Mouse (Mus musculus) hindbrain, embryonic 12.5 days (tissue): Measurements from ENCODE around the gene Rpl7a. TPM values are rescaled to one million over a fixed set of nuclear protein-coding genes. Genes with fewer than 3 reads are reported as not detected.

Experiments used
- ATAC-seq: fragments of 200-750 bp; cut with Nextera tagmentation; 2 replicates; pipeline ENCODE4 v1.8.0; 2017; ENCODE audit warnings: moderate TSS enrichment; ENCODE audit not compliant: low FRiP score
- H3K27ac ChIP-seq: fragments of 300-500 bp; sonication (generic); 2 replicates; pipeline ENCODE4 v1.5.1; 2016; ENCODE audit warnings: mild to moderate bottlenecking
- H3K27me3 ChIP-seq: fragments of 300-500 bp; sonication (generic); 2 replicates; pipeline ENCODE4 v1.6.1; 2016; ENCODE audit warnings: mild to moderate bottlenecking
- H3K36me3 ChIP-seq: fragments of 300-500 bp; sonication (generic); 2 replicates; pipeline ENCODE4 v1.6.1; 2016; ENCODE audit warnings: mild to moderate bottlenecking
- H3K4me1 ChIP-seq: fragments of 300-500 bp; sonication (generic); 2 replicates; pipeline ENCODE4 v1.6.1; 2016
- H3K4me2 ChIP-seq: fragments of 300-500 bp; sonication (generic); replicated peaks from 2 replicates; pipeline ENCODE4 v1.6.1; 2016; ENCODE audit warnings: mild to moderate bottlenecking
- H3K4me3 ChIP-seq: fragments of 300-500 bp; sonication (generic); 2 replicates; pipeline ENCODE4 v1.5.1; 2016; ENCODE audit warnings: mild to moderate bottlenecking
- H3K9ac ChIP-seq: fragments of 300-500 bp; sonication (generic); 2 replicates; pipeline ENCODE4 v1.6.1; 2016; ENCODE audit warnings: mild to moderate bottlenecking, moderate library complexity
- H3K9me3 ChIP-seq: fragments of 300-500 bp; sonication (generic); replicated peaks from 2 replicates; pipeline ENCODE4 v1.6.1; 2016; ENCODE audit warnings: mild to moderate bottlenecking
- WGBS: fragments of 180-500 bp; shearing (Covaris S2); methylation state at CpG from one replicate; pipeline ENCODE4 v1.1.7; 2016; 5-methylcytosine and 5-hydroxymethylcytosine counted together
- polyA plus RNA-seq: library from polyadenylated mRNA; unstranded; fragments of >200 nt; fragmentation: Nextera tagmentation; extraction: Ambion mirVana; gene quantifications from 2 replicates; pipeline ENCODE4 v1.2.1, GENCODE M21; 2016

The Rpl7a gene
- polyA plus RNA-seq, 1 experiment from 2014 or later: 470 TPM

DNA sequence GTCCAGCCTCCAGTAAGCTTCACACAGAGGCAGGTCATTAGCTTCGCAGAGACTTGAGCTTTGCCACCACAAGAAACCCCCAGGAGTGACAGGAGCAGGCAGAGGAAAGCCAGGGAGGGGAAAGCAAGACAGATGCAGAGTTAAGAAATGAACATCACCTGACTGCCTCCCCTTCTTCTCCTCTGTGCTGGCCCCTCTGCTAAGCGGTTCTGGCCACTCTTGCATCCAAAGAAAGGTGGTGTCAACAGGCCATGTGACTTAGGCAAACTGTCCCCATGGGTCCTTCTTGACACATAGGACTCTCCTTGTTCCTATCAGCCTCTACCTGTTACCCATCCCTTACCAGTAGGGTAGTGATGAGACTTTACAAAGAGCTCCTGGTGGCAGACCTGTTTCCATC, 4.6 kb upstream of the Rpl7a start:
- H3K27me3 ChIP-seq: no peaks in the 10 kb centered on the region
- H3K4me3 ChIP-seq: no peak overlapping the region
- H3K4me2 ChIP-seq: no peak overlapping the region
- no peak overlapping the region for H3K27ac ChIP-seq
- ATAC-seq: no peak
- peaks cover 33% of the 10 kb centered on the region for H3K36me3 ChIP-seq
- 88% methylated on average over 2 of the region's 2 CpGs for WGBS
- no peaks in the 10 kb centered on the region for H3K9me3 ChIP-seq
- H3K4me1 ChIP-seq: peaks cover 41% of the 10 kb centered on the region
- H3K9ac ChIP-seq: no peak overlapping the region

DNA sequence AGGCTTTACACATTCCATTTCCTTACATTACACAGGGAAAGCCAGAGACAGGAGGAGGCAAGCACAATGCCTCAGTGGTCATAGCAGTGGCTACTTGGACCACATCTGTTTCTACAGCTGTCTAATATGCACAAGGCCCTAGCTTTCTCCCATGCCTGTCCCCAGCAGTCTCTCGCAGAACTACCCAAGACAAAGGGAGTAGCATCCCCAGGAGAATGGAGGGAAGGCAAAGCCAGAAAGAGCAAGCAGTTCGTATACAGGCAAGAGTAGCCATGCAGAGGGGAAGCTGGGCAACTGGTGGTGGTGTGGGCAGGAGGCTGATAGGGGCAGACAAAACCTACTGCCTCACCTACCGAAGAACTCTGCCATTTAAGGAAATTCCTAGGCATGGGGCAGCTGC, 4.1 kb upstream of the Rpl7a start:
- Histone ChIP-seq H3K9me3 (no peaks in the 10 kb centered on the region), H3K9ac (no peak overlapping the region), H3K27me3 (no peaks in the 10 kb centered on the region), H3K36me3 (peaks cover 33% of the 10 kb centered on the region), H3K4me2 (no peak overlapping the region), H3K4me3 (no peak overlapping the region), H3K4me1 (peaks cover 37% of the 10 kb centered on the region), H3K27ac (no peak overlapping the region)
- WGBS: 92% methylated on average over 3 of the region's 3 CpGs
- no peak for ATAC-seq

DNA sequence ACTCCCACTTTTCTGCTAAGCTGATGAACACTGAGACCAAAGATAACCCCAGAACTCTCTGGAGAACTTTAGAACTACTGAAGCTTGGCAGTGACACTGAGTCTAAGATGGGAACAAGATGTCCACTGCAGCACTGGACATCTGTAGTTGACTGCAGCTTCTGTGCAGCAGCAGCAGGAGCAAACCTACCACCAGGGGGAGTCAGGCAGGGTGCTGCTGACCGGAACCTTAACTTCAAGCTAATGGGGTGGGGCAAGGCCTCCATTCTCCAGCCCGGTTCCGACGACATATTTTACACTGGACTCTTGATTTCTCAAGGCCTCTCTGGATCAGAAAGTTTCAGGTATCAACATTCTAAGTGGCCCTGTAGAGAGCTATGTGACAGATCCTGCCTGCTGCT, 3.5 kb upstream of the Rpl7a start:
- Histone ChIP-seq H3K36me3 (peaks cover 40% of the 10 kb centered on the region), H3K4me1 (peaks cover 37% of the 10 kb centered on the region), H3K4me2 (no peak overlapping the region), H3K9me3 (no peaks in the 10 kb centered on the region), H3K27ac (no peak overlapping the region), H3K27me3 (no peaks in the 10 kb centered on the region), H3K4me3 (no peak overlapping the region), H3K9ac (0 out of 2 replicates have a peak overlapping the region, but pooled peaks have one; percentile 15)
- ATAC-seq: no peak
- 71% methylated on average over 4 of the region's 4 CpGs for WGBS

DNA sequence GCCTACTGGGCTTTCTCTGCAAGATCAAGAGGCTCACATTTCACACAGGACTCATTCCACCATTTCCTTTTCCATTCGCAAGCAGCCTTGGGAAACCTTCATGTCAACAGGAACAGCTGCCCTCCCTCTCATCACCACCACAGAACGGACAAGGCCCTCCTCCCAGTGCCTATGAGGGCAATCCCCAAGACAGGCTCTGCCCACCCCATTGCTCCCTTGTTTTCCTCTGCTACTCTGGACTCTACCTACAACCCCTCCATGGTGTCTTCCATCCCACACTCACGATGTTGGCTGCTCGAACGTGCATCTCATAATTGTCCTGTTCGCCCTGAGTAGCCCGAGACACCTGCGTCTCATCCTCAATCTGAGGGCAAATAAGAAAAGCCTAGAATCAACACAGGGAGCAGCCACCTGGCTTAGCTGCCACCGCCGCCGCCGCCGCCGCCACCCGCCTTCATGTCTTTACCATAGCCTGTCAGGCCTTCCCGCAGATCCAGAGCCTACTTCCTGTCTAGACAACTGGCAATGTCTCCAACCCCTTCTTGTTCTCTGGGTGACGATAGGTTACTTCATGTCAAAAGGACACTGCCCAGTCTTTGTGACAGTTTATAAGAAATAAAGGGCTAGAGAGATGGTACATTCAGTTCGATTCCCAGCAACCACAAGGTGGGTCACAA, 1.7 kb upstream of the Rpl7a start:
- H3K36me3 ChIP-seq: peaks cover 56% of the 10 kb centered on the region
- peaks cover 35% of the 10 kb centered on the region for H3K4me1 ChIP-seq
- H3K4me2 ChIP-seq: peak overlapping the region; percentile 78
- peak overlapping the region; percentile 90 for H3K4me3 ChIP-seq
- peak overlapping the region; percentile 87 for H3K9ac ChIP-seq
- ATAC-seq: no peak
- WGBS: 87% methylated on average over 18 of the region's 18 CpGs
- H3K27ac ChIP-seq: no peak overlapping the region
- H3K9me3 ChIP-seq: no peaks in the 10 kb centered on the region
- H3K27me3 ChIP-seq: no peaks in the 10 kb centered on the region

DNA sequence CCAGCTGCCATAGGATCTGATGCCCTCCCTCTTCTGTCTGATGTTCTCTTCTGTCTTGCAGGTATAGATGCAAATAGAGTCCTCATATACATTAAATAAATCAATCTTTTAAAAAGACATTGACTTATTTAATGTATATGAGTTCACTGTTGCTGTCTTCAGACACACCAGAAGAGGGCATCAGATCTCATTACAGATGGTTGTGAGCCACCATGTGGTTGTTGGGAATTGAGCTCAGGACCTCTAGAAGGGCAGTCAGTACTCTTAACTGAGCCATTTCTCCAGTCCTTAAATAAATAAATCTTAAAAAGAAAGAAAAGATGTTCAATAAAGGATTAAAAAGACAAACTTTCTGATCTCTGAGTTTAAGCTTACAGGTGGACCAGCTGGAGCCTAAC, 1.2 kb upstream of the Rpl7a start:
- Histone ChIP-seq H3K36me3 (peaks cover 62% of the 10 kb centered on the region), H3K4me1 (peaks cover 32% of the 10 kb centered on the region)
- no peak for ATAC-seq

DNA sequence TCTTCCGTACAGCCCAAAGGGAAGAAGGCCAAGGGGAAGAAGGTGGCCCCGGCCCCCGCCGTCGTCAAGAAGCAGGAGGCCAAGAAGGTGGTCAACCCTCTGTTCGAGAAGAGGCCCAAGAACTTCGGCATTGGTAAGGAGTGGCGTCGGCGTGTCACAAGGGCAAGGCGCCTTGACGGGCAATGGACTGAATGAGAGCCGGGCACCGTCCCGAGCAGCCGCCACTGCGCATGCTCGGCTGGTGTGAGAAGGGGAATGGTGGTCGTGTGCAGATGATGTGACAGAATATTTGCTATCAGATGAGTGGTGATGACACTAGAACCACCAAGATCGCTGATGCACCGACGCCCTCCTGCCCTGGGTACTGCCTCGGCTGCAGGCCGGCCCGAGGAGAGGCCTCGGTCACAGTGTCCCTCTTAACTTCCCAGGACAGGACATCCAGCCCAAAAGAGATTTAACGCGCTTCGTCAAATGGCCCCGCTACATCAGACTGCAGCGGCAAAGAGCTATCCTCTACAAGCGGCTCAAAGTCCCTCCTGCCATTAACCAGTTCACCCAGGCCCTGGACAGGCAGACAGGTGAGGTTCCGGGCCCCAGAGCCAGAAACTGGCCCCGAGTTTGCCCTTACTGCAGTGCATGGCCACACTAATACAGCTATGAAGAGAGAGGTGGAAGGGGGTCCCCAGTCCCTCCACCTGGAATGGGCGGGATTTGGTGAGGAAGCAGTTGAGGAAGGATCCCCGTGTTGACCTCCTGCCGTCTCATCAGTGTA, 616 bp downstream of the Rpl7a start:
- H3K9ac ChIP-seq: peak overlapping the region; percentile 97
- H3K4me1 ChIP-seq: peaks cover 45% of the 10 kb centered on the region
- peak overlapping the region; percentile 89 for H3K27ac ChIP-seq
- no peaks in the 10 kb centered on the region for H3K9me3 ChIP-seq
- no peaks in the 10 kb centered on the region for H3K27me3 ChIP-seq
- H3K36me3 ChIP-seq: peaks cover 53% of the 10 kb centered on the region
- peak overlapping the region; percentile 90 for H3K4me3 ChIP-seq
- H3K4me2 ChIP-seq: peak overlapping the region; percentile 100
- 1% methylated on average over 37 of the region's 37 CpGs for WGBS
- ATAC-seq: peak; percentile 60

More for the DNA sequence above, 1.2 kb upstream of the Rpl7a start:
- peak overlapping the region; percentile 87 for H3K9ac ChIP-seq
- H3K27ac ChIP-seq: peak overlapping the region; percentile 89; the same call in 1 of the 2 replicates
- H3K4me3 ChIP-seq: peak overlapping the region; percentile 90
- H3K9me3 ChIP-seq: no peaks in the 10 kb centered on the region
- H3K4me2 ChIP-seq: peak overlapping the region; percentile 78
- no peaks in the 10 kb centered on the region for H3K27me3 ChIP-seq

DNA sequence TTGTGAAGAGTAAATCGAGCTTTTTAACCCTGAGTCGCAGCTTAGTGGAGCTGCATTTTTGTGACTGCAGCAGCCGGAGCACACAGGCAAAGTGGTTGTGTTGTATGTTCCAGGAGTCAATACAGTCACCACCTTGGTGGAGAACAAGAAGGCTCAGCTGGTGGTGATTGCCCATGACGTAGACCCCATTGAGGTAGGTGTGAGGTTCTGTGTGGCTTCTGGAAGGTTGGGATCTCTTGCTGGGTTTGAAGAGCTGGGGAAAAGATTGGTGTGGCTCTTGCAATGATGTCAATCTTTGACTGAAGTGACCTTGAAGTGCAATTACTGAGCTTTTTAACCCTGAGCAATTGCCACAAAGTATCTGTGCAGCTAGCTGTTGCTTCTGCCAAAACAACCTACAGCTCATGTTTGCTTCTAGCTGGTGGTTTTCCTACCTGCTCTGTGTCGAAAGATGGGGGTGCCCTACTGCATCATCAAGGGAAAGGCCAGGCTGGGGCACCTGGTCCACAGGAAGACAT, 1.7 kb downstream of the Rpl7a start:
- WGBS: 70% methylated on average over 5 of the region's 5 CpGs
- H3K9me3 ChIP-seq: no peaks in the 10 kb centered on the region
- H3K4me3 ChIP-seq: peak overlapping the region; percentile 90
- H3K27me3 ChIP-seq: no peaks in the 10 kb centered on the region
- H3K27ac ChIP-seq: no peak overlapping the region
- no peak for ATAC-seq
- H3K4me2 ChIP-seq: peak overlapping the region; percentile 100
- peaks cover 44% of the 10 kb centered on the region for H3K36me3 ChIP-seq
- peaks cover 53% of the 10 kb centered on the region for H3K4me1 ChIP-seq
- peak overlapping the region; percentile 97 for H3K9ac ChIP-seq

DNA sequence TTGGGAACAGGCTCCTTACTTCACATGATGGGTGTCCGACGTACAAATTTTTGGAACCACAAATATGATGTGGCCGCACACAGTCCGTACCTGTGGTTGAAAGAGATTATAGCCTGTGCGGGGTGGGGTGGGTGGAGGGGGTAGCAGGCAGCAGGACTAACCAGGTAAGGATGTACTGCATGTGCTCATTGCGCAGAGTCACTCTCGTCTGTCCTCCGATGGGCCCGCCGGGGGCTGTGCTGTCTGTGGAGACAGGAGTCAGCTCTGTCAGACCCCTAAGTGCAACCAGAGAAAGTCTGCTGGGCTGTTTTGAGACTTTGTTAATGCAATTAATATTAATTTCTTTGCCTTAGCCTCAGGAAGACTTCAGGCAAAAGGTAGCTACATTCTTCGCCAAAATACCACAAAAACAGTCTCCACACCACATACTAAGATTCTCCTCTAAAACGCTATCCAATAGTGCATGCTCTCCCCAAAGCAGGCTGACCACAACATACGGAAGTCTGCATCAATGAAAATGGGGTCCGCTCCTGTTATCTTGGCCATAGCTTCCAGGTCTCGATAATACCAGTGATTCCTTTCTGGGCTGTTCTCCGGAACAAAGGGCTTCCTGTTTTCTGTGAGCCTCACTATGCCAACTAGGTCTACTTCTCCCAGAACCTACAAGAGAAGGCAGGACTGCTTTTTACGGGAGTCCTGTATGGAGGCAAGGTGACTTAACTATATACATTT, 3.0 kb downstream of the Rpl7a start:
- Histone ChIP-seq H3K4me3 (no peak overlapping the region), H3K9ac (no peak overlapping the region), H3K9me3 (no peaks in the 10 kb centered on the region), H3K27ac (no peak overlapping the region), H3K36me3 (peaks cover 46% of the 10 kb centered on the region), H3K4me2 (no peak overlapping the region), H3K4me1 (peaks cover 59% of the 10 kb centered on the region), H3K27me3 (no peaks in the 10 kb centered on the region)
- ATAC-seq: no peak
- 87% methylated on average over 17 of the region's 17 CpGs for WGBS

DNA sequence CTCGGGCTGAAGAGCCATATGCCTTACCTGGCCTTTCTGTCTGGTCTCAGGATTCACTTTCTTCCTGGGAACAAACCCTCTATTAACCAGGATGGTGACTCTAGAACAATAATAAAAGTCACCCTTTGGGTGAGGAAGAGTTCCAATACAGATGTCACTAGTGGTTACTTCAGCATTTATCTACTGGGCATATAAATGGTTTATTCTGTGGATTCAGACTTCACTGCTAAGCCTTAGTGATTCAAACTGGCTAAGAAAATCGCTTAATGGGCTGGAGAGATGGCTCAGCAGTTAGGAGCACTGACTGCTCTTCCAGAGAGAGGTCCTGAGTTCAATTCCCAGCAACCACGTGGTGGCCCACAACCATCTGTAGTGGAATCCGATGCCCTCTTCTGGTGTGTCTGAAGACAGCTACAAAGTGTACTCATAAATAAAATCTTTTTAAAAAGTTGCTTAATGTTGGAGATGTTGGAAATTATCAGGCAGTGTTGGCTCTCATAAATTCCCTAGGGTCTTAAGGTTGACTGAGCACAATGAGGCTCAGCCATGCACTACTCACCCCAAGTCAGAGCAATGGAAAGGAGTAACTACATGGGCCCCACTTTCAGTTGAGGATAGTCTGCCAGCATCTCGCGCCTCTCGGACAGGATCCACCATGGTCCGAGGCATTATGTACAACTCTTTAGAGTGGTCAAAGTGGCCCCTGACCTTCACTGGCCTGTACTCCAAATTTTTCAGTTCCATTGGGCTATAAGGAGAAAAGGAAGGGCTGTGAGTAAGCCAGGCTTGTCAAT, 3.8 kb downstream of the Rpl7a start:
- Histone ChIP-seq H3K27me3 (no peaks in the 10 kb centered on the region), H3K9ac (no peak overlapping the region), H3K9me3 (no peaks in the 10 kb centered on the region), H3K36me3 (peaks cover 53% of the 10 kb centered on the region), H3K4me3 (no peak overlapping the region), H3K4me1 (peaks cover 52% of the 10 kb centered on the region), H3K4me2 (0 out of 2 replicates have a peak overlapping the region, but pooled peaks have one; percentile 99), H3K27ac (no peak overlapping the region)
- no peak for ATAC-seq
- 66% methylated on average over 8 of the region's 8 CpGs for WGBS

DNA sequence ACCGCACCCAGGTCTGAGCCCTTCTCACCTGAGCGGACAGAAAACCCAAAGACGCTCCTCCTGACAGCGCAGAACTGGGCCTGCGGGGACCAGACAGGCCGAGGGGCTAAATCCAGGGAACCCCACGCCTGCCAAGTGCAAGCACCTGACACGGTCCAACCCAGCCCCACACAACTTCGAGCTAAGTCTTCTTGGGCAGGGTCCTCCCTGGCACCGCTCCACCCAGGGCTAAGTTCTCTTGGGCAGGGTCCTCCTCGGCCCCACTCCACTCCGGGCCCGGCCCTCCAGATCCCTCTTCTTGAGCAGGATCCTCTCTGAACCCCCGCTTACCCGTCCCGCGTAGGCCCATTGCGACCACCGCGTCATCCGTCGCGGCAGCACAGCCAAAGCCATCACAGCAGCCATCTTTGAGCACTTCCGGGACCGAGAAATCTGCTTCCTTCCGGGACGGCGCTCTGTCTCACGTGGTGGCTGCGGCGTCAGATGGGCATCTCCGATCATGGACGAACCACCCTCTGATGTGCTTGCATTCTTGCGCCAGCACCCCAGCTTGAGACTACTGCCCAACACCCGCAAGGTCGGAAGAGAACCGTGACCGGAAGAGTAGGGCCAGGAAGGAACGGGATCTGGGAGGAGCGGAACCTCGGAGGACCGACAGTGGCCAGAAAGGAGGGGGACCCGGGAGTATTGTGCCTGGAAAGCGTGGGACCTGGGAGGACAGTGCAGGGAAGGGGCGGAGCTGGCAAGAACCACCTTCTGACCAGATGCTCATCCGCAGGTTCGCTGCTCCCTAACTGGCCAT, 5.6 kb downstream of the Rpl7a start, which contains the start of the genes Surf2 and Surf1:
TSS of gene Surf2 (plus strand) at position 441 of the 802 bp plus-strand sequence.
TSS of gene Surf1 (minus strand) at position 604 of the 802 bp plus-strand sequence.
- Histone ChIP-seq H3K27me3 (no peaks in the 10 kb centered on the region), H3K4me3 (peak within 1 kb of the TSS; percentile 76), H3K9ac (peak within 1 kb of the TSS; percentile 76), H3K27ac (peak within 1 kb of the TSS; percentile 73), H3K36me3 (peaks cover 71% of the 10 kb centered on the region), H3K9me3 (no peaks in the 10 kb centered on the region), H3K4me1 (peaks cover 47% of the 10 kb centered on the region), H3K4me2 (peak within 1 kb of the TSS; percentile 99)
- 3% methylated on average over 47 of the region's 47 CpGs for WGBS
- peak; percentile 74 for ATAC-seq

DNA sequence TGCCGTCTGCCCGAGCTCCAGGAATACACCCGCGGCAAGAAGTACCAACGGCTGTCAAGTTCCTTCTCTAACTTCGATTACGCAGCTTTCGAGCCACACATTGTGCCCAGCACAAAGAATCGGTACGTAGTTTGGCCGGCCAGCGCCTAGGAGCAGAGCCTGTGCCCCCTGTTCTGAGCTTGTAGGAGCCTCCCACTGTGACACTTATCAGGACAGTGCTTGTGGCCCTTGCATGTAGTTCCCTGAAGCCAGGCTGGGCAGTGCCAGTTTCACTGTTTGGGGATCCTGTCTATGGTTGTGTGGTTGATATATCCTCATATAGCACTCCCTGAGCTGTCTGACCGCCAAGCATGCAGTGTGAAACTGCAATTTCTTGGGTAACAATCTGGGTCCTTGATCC, 6.2 kb downstream of the Rpl7a start:
- Histone ChIP-seq H3K4me2 (peak overlapping the region; percentile 99), H3K4me3 (peak overlapping the region; percentile 76), H3K4me1 (peaks cover 43% of the 10 kb centered on the region), H3K27me3 (no peaks in the 10 kb centered on the region), H3K36me3 (peaks cover 74% of the 10 kb centered on the region), H3K27ac (peak overlapping the region; percentile 73), H3K9ac (peak overlapping the region; percentile 76), H3K9me3 (no peaks in the 10 kb centered on the region)
- WGBS: 2% methylated on average over 13 of the region's 13 CpGs
- ATAC-seq: no peak
